Mouse (Mus musculus): Measurements from ENCODE around the gene Pax8. TPM values are rescaled to one million over a fixed set of nuclear protein-coding genes. Genes with fewer than 3 reads are reported as not detected.

Pax8 gene
- total RNA-seq, 2 experiments from 2014 or later: not detected

DNA sequence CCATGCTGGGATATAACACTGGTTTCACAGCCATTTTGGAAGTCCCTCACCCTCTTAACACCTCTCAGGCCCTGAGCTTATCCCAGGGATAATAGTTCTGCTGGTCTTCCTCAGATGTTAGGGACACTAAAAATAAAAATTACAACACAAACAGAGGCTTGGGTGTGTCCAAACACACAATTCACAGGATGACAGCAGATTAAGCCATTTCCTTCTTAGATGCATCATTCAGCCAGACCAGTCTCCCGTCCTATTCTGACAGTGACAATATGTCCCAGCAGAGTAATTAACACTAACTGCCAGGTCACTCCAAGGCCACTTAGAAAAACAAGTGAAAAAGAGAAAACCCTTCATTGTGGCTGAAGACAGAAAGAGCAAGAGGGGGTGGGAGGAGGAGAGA is 8.2 kb downstream of the Pax8 start:
- DNase-seq: no peak

DNA sequence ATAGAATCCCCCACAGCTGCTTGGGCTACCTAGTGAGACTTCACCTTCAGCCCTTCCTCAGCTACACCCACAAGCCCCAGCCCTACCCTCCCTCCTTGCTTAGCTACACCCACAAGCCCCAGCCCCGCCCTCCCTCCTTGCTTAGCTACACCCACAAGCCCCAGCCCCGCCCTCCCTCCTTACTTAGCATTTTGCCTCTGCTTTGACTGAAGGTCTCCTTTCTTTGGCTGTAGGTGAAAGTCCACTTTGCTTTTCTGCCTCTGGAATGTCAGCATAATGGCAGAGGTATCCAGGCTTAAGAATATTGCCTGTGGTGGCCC is 14.6 kb downstream of the Pax8 start:
- no peak for DNase-seq

DNA sequence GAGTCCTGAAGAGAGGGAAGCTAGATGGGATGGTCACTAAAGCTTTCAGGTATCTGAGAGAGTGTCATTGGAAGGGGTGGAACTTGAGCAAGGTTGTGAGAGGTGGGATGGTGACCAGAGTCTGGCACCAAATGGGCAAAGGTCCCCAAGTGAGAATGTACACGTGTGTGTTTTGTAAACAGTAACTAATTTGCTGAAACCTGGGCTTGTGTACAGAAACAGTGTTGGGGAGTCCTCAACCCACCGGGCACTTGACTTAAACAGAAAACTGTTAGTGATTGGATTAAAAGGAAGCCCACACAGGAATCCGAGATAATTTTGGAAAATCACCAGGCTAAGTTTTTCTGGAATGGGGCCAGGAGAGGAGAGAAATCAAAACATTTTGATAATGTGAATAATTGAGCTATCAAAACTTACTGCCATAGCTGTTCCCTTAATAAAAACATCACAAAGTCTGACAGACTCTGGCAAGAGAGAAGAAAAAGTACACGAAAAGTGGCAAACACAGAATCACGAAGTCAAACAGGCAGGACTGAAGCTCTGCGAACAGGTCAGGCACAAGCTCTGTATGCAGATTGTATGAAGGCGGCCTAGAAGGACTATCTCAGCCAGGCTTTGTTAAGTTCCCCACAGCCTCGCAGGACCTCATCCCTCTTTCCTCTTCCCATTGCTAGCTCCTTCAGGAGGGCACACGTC is 15.1 kb downstream of the Pax8 start:
- DNase-seq: no peak

DNA sequence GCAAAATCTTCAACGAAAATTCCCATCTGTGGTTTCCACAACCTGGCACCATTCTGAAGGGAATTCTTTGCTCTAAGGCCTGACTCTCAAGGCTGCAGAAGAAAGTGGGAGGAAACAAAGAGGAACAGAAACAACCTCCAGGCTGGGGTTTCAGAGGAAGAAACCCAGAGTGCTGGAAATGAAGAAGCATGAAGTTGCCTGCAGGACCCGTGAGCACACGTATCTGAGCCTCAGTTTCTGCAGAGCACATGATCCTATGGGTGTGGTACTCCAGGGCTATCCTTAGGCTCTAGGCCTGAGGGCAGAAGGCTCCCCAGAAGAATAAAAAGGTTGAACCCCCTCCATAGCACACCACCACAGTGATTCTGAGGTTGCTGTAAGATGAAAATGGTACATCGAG is 18.6 kb downstream of the Pax8 start:
- DNase-seq: no peak

DNA sequence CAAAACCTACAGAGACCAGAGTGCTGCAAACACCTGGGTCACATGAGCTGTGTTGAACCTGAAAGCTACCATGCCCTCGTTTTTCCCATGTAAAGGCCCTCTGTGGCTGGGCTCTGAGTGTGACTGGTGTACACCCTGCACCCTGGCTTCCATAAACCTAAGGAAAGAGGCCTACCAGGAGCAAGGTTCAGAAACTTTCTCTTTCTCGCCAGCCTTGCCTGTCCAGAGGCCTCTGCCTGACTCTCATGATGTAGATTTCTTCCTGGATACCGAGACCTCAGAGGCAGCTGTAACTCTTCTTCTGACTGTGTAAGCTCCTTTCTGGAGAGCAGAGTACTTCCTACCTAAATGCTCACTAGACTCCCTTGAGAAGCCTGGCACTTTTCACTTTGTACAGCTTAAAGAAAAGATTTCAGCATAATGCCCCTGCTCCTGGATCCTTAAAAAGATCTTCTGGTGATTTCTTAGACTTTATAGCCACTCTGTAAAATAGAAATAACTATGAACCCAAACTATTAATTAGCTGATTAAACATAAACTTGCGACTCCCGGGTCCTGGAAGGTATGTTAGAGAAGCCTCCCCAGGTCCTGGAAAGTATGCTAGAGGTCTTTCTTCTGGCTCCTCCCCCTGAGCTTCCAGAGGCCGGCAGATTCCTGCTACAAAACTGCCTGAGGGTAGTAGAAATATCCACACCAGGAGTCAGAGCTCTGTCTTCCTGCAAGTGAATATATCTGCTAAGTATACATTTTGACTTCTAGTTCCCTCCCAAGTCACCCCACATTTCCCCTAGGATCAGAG is 20.1 kb downstream of the Pax8 start:
- DNase-seq: no peak

DNA sequence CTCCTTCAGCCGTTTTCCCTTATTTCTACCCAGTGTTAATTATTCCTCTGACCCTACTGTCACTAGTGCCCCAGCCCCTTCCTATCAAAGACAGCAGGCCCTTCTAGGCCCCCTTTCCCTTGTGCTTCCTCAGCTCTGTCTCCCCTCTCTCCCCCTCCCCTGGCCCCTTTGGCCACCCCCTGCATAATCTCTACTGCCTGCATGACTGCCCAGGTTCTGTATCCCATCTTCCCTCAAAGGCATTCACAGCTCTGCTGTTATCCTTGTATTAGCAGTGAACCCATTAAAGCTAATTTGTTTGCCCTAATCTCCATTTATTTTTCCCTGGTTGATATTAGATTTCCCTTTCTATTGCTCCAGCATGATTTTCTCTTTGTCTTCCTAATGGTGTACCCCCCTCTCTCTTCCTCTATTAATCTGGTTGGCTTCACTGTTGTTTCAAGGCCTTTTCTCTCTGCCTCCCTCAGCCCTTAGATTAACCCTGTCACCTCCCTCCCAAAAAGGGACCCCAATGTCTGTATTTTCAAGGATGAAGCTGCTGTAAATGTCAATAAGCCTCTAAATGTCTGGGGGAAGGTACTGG is 20.9 kb downstream of the Pax8 start:
- no peak for DNase-seq

DNA sequence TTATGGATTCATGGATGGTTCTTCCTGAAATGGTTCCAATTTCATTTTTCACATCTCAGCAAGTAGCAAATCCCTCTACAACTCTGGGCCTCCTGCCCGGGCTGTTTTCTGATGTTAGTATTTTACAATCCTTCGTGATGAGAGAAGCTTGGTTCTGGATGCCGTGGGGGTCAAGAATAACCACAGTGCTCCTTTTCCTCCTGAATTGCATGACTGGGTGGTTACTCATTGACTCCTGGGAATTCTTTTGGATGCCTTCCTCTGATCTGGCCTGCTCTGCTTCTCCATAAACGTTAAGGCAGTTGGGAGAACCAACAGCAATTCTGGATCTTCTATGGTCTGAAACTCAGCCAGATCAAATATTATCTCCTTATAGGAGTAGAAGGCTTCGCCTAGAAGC is 22.2 kb downstream of the Pax8 start:
- no peak for DNase-seq

DNA sequence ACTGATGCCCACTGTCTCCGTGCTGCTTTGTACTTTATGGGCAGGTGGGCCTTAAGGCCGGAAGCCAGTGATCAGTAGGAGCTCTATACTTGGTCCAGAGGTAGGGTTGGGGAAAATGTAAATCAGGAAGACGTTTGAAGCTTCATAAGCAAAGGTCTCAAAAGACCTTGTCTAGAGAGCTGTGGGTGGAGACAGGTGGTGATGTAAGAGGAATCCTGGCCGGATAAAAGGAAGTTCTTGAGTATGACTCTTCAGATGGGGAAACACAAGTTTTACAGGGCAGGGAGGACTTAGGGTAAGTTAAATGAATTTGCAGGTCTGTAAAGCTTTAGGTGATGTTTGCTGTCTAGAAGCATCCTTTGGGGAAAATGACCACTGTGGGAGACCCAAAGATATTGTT is 26.3 kb downstream of the Pax8 start:
- no peak for DNase-seq

DNA sequence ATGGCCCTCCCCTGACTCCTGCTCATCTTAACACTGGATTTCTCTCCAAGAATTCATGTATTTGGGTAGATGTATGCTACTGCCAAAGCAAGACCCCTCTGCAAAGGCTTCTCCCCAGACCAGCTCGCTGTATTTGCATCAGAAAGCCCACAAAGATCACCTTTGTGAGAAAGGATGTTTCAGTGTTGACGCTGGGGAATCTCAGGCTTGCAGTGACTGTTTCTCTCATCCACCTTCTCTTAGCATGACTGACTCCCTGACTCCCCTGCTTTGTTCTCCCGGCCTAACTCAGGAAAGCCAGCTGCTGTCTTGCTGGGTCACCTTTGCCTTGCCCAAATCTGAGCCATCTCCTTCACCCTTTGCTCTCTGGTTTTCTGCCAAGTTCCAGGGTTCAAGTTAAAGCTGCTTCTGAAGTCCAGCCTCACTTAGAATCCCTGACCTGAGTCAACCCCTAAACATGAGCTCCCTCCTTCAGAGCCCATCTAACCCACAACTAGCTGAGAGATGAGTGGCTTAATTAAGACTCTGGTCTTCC is 32.1 kb downstream of the Pax8 start:
- DNase-seq: no peak

DNA sequence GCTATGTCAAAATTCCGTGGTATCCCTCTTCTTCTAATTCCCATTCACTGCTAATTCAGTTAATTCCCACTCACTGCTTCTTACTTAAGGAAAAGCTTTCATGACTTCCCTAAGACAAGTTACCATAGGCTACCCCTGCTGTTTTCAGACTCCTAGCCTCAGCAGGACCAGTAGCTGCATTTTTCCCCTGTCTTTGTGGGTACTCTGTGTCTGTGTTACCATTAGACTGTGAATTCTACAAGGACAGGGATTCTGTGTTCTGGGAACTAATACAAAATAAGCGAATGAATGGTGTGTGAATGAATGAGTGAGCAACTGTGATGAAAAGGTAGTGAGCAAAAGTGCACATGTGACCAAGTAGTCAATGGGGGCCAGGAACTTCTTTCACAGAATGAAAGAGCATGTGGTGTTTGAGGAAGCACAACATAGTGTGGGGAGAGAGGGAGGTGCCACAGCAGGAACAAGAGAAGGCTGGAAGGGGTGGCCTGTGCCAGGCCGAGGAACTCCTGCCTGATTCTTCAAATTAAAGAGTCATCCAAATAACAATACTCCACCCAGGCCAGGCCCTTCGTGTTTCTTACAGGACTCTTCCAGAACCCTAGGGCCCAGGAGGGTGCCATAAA is 33.0 kb downstream of the Pax8 start:
- no peak for DNase-seq

DNA sequence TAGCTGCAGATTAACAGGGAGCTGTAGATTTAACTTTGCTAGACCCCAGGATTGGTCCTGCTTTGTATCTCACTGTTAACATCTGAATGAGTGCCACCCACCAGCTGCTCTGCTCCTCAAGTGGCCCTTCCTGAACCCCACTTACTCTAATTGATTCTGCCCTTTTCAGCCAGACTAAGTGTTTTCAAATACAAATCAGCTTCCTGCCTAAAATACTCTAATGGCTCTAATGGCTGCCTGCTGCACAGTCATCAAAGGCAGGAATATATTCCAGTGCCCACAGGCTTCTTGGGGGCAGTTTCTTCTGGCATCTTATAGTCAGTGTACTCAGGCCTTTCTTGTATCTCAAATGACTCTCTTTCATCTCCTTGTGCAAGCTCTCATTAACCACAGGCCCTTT is 33.5 kb downstream of the Pax8 start:
- no peak for DNase-seq

DNA sequence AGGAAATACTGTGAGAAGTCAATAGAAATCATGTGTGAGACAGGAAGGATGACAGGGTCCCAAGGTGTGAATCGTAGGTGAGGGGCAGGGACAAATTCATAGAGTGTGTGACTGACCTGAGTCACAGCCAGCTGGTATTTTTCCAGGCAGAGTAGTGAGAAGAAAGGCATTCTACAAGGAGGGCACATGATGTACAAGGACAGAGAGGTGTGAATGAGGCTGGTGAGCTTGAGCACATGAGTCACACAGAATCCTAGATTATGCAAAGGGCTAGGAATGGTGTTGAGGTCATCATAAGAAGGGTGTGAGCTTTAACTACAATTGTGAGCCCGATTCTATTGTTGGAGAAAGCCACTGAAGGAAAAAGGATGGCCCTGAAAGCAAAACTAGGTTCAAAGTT is 35.3 kb downstream of the Pax8 start:
- no peak for DNase-seq

DNA sequence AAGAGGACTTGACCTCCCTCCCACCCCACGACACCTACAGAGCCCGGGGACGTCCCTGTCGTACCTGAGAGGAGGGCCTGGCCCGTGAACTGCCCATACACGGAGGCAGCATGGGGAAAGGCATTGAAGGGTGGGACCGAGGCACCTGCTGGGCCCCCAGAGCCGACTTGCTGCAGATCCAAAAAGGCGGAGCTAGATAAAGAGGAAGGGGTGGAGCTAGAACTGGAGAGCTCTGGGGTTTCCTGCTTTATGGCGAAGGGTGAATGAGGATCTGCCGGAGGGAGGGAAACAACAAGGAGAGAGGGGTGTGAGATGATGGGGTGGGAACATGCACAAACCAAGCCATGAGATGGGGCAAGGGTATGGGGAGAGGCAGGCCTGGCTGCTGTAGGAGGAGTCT is 39.7 kb downstream of the Pax8 start:
- no peak for DNase-seq

DNA sequence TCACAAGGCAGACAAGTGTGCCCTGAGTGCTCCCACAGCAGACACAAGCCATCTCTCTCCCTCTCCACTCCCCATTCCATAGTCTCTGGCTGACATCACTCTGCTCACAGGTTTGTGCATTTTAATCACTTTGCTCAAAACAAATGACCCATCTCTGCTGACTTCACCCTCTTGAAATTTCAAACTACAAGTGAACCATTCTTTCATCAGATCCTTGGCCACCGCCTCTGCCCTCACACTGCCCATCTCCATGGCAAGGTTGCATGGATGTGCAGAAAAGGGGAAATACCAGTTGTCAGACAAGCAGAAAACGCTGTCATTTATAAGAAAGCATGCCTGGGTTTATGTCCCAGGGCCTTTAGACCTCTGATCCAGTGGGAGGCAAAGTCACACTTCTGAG is 40.7 kb downstream of the Pax8 start:
- DNase-seq: no peak

DNA sequence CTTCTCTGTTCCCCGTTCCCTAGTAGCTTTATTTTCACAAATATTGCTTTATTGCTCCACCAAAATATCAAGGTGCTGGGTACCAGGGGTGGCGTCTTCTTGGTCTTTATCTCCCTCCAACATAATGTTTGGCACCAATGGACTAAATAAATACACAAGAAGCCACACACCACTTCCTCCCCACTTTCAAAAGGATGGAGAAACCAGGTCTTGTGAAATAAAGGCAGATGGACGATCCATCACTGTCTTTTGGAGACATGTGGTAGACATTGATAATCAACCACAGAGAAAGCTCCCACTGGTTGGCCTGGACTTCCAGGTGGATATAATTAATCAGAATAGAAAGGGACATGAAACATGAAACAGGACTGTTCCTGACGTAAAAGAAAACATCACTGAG is 45.6 kb downstream of the Pax8 start:
- DNase-seq: no peak

DNA sequence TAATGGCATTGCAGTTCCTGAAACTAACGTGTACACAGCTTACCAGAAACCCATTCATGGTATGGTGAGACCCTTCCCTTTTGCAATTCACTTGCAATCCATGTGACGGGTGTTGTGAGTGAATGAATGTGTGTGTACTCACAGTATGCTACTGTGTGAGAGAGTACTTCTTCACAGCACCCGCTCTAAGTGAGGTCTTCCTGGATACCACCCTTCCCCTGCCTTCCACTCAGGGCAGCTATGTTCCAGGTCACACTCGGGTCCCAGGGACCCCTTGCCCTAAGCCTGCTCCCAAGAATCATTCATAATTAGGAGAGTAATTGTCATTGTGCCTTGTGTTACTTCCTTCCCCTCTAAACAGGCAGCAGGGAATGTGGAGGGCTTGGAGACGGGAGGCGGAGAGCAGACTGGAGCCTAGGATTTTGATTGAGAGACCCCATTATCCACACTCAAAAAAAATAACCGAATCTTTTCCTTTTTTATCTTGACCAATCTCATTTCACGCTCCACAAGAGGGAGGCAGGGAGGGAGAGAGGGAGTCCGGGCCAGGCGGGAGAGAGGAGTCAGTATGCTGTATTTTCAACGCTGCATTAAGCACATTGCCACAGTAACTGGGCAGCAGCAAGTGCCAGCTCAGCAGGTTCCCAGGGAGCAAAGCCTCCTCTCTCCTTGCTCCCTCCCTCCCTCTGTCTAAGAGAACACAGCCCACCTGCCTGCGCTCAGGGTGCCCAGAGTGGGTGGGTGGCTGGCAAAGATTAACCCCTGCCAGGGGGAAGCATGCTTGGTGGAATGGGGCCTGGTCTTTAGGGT is 47.3 kb downstream of the Pax8 start:
- DNase-seq: no peak

DNA sequence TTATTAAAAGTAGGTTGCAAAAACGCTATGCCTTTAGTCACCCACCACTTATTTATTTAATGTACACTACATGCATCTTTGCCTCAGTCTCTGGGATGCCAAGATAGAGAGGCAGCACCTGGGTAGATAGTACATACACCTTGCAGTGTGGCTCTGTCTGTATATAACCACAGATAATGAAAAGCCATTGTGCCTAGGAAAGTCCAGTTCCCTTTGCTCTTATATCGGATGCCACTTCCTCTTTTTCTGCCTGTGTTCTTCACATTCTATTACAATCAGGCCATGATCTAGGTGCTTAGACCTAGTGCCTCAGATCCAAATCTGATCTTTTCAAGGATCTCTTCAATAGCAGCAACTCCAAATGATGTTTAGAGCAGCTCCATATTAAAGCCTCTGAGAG is 49.8 kb downstream of the Pax8 start:
- no peak for DNase-seq

DNA sequence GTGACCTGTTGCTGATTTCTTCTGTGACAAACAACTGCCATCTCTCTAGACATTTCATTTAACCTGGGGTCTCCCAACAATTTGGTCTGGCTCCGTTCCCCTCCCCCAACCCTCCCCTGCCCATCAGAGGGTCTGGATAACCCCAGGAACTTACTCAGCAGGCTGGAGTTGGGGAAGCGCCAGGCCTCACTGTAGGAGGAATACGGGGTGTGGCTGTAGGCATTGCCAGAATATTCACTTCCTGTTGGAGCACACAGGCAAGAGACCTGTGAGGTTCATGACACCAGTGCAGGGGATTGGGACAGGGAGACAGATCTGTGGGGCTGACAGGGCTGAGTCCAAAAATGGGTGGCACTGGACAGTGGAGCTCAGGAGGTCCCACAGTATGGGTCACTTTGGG is 52.6 kb downstream of the Pax8 start:
- DNase-seq: no peak

DNA sequence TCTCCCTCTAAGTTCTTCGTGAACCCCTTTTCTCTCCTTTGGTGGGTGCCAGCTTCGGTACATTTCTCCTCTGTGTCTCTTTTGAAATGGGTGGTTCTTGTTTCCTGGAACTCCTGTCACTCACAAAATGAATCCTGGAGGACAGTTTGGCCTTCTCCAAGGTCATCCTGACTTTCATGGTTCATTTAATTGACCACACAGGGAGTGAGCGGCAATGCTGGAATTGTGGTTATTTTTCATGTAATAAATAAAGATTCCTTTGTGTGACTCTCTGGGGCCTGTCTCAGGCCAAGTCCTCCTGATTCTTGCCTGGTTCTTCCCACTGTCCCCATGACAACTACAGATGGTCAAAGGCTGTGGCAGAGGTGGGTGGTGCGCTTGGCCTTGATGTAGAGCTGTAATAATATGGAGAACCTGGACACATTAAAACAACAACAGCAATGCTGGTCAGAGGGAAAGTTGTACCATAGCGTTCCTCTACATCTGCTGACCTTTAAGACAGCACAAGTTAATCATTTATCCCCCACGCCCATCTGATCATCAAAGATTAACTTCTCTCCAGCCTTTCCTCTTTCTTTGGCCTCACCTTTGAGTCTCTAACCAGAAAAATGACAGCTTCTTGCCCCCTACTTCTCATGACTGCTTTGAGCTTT is 54.1 kb downstream of the Pax8 start:
- no peak for DNase-seq

DNA sequence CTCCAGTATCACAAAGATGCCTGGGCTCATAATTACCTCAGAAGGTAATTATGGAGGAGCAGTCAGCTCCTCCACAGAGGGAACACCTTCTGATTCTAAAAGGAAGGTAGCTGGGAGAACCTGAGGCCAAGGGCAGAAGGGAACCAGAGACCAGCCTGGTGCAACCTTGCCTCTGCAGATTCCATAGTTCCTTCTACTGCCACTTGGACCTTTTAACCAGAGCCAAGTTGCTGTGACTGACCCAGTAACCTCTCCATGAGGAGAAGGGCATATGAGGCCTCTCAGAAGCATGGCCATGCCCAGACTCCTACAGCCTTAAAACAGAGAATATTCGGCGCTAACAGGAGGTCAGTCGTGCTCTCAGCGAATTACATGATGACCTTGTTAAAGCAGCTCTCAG is 57.8 kb downstream of the Pax8 start:
- no peak for DNase-seq

DNA sequence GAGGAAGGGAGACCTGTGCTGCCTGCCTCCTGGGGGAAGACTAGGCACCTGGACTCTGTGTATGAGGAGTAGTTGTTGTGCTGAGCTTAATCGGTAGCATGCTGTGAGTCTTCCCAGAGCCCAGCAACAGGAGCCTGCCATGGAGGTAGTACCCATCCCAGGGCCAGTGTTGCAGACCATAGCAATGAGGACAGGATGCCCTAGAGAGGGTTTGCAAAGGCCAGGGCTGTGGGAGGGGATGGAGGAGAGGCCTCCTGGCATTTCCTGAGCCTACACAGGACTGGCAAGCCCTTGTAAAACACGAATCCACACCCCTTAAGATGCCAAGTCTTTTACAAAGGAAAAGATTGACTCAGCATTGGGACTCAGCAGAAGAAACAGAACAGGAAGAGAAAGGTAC is 58.3 kb downstream of the Pax8 start:
- no peak for DNase-seq

DNA sequence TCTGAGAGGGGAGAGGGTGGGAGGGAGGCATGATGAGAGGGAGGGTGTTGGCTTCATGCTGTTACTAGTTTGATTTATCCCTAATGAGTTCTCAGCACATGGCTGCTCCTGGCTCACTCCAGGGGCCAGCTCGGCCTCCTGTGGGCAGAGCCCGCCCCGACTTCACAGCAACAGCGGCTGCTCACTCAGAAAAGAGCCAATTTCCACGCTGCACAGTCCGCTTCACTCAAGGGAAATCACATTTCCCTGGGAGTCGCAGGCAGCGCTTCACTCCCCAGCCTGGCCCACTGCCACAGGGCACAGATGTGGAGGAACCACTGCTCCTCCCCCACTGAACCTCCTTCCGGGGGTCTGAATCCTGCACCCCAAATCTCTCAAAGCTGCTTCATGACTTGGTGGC is 58.7 kb downstream of the Pax8 start:
- peak in 1 of 2 experiments; percentile 3 for DNase-seq

Data from adrenal gland, postnatal 36 days (tissue).